Mouse (Mus musculus): ENCODE results near the gene Bola1. TPM values are rescaled to one million over a fixed set of nuclear protein-coding genes. Genes with fewer than 3 reads are reported as not detected.

Bola1 gene
- total and polyA plus RNA-seq, 3 experiments, result 115 to 124 TPM; not detected in 1

DNA sequence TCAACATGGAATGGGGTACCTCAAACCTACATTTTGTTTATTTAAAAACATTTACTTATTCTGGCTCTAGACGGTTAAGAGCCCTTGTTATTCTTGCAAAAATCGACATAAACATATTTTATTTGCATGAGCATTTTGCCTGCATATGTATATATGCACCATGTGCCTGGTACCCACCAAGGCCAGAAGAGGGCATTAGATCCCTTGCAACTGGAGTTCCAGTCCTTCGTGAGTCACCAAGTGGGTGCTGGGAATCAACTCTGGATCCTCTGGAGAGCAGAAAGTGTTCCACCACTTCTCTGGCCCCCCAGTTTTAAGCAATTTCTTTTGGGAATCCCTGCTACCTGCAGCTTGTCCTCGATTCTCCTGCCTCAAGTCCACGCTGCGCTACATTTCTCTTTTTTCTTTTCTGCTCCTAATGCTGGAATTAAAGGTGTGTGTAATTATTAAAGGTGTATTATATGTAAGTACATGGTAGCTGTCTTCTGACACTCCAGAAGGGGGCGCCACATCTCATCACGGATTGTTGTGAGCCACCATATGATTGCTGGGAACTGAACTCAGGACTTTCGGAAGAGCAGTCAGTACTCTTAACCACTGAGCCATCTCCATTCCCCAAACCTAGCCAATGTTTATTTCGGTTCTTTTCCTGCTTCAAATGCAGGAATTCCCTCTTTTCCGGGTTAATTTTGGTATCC is 23.7 kb downstream of the Bola1 start:
- Histone ChIP-seq H3K4me3 (ENCODE audit: control insufficient read depth in 1 of 2, insufficient read depth in 1 of 2, low read depth in 2 of 2, low read length in 2 of 2) (peak overlapping the region in 1 of 2 experiments; percentile 60; a peak in 2 of 4 replicates), H3K79me2 (ENCODE audit: control insufficient read depth, insufficient read depth, low read length, poor library complexity) (peaks cover 9% of the 10 kb centered on the region; the same call in 1 of the 2 replicates), H3K4me1 (ENCODE audit: control insufficient read depth in 1 of 2, insufficient read depth in 2 of 2, low read length in 2 of 2) (peaks cover 12 to 22% of the 10 kb centered on the region in 2 experiments), H3K27ac (ENCODE audit: control insufficient read depth, low read depth, low read length) (no peak overlapping the region), H3K9me3 (replicated peaks; ENCODE audit: insufficient read depth, low read length) (no peaks in the 10 kb centered on the region), H3K27me3 (ENCODE audit: control insufficient read depth in 1 of 2, insufficient read depth in 2 of 2, low read length in 2 of 2) (no peaks in the 10 kb centered on the region), H3K36me3 (ENCODE audit: control insufficient read depth in 1 of 2, insufficient read depth in 2 of 2, low read length in 2 of 2) (peaks cover 0 to 16% of the 10 kb centered on the region in 2 experiments; a peak in 2 of 4 replicates), H3K9ac (ENCODE audit: control insufficient read depth, low read depth, low read length, poor library complexity, severe bottlenecking) (no peak overlapping the region; the same call in 1 of the 2 replicates)
- DNase-seq (ENCODE audit: low read depth, low spot score), result peak; percentile 69
- TF ChIP-seq CHD1 (IDR thresholded peaks at IDR 0.05; ENCODE audit: low read depth, low read length), result peak; percentile 60; the same call in 1 of the 2 replicates
- TF ChIP-seq MYC (IDR thresholded peaks at IDR 0.05; ENCODE audit: low read depth, low read length), result peak; percentile 70; the same call in 1 of the 2 replicates
- peak; percentile 57 to 62 (median 59) for TF ChIP-seq CTCF (IDR thresholded peaks at IDR 0.05 in 2 of 3, conservative IDR thresholded peaks at IDR 0.05 in 1 of 3; ENCODE audit: control insufficient read depth in 1 of 3, insufficient read depth in 1 of 3, low read depth in 2 of 3, low read length in 3 of 3, poor library complexity in 1 of 3, severe bottlenecking in 1 of 3)
- TF ChIP-seq BHLHE40 (IDR thresholded peaks at IDR 0.05; ENCODE audit: borderline replicate concordance, low read depth, low read length), result no peak; the same call in 1 of the 2 replicates
- no peak for TF ChIP-seq MEF2A (IDR thresholded peaks at IDR 0.05; ENCODE audit: extremely low read depth, insufficient replicate concordance, low read depth, low read length, poor library complexity, severe bottlenecking)
- TF ChIP-seq SMC3 (IDR thresholded peaks at IDR 0.05; ENCODE audit: low read depth, low read length), result peak; percentile 37; the same call in 1 of the 2 replicates
- peak; percentile 31; the same call in 1 of the 2 replicates for TF ChIP-seq ETS1 (IDR thresholded peaks at IDR 0.05; ENCODE audit: low read depth, low read length)
- TF ChIP-seq GABPA (IDR thresholded peaks at IDR 0.05; ENCODE audit: low read depth, low read length), result no peak
- no peak for TF ChIP-seq ELF1 (IDR thresholded peaks at IDR 0.05; ENCODE audit: low read depth, low read length)
- no peak for TF ChIP-seq NELFE (IDR thresholded peaks at IDR 0.05; ENCODE audit: low read depth, low read length)
- TF ChIP-seq HCFC1 (IDR thresholded peaks at IDR 0.05; ENCODE audit: low read depth, low read length), result peak; percentile 49
- TF ChIP-seq CHD2 (IDR thresholded peaks at IDR 0.05; ENCODE audit: low read length), result no peak
- no peak; a peak in 1 of 4 replicates for TF ChIP-seq EP300 (IDR thresholded peaks at IDR 0.05; ENCODE audit: low read depth in 1 of 2, low read length in 2 of 2)
- 0 out of 2 replicates have a peak, but pooled peaks have one; percentile 14 for TF ChIP-seq JUND (IDR thresholded peaks at IDR 0.05; ENCODE audit: low read depth, low read length)
- no peak for TF ChIP-seq UBTF (IDR thresholded peaks at IDR 0.05; ENCODE audit: borderline replicate concordance, insufficient read depth, low read depth, low read length)
- no peak for TF ChIP-seq ZKSCAN1 (IDR thresholded peaks at IDR 0.05; ENCODE audit: low read depth, low read length)
- 0 out of 2 replicates have a peak, but pooled peaks have one; percentile 13 for TF ChIP-seq ZMIZ1 (IDR thresholded peaks at IDR 0.05; ENCODE audit: low read depth, low read length)
- no peak; a peak in 1 of 4 replicates for TF ChIP-seq POLR2A (IDR thresholded peaks at IDR 0.05; ENCODE audit: control insufficient read depth in 1 of 2, insufficient read depth in 1 of 2, low read depth in 1 of 2, low read length in 2 of 2, poor library complexity in 1 of 2)
- TF ChIP-seq RAD21 (IDR thresholded peaks at IDR 0.05; ENCODE audit: low read depth, low read length), result peak; percentile 17
- TF ChIP-seq RCOR1 (IDR thresholded peaks at IDR 0.05; ENCODE audit: low read depth, low read length), result 0 out of 2 replicates have a peak, but pooled peaks have one; percentile 28
- no peak for TF ChIP-seq TBP (IDR thresholded peaks at IDR 0.05; ENCODE audit: low read depth, low read length)
- TF ChIP-seq MXI1 (IDR thresholded peaks at IDR 0.05; ENCODE audit: low read depth, low read length), result no peak
- TF ChIP-seq MAZ (IDR thresholded peaks at IDR 0.05; ENCODE audit: low read depth, low read length), result peak; percentile 74; the same call in 1 of the 2 replicates
- 0 out of 2 replicates have a peak, but pooled peaks have one; percentile 58 for TF ChIP-seq E2F4 (IDR thresholded peaks at IDR 0.05; ENCODE audit: borderline replicate concordance, low read depth, low read length)
- peak; percentile 37 for TF ChIP-seq ZC3H11A (IDR thresholded peaks at IDR 0.05; ENCODE audit: low read depth, low read length)
